Mouse (Mus musculus) cerebellum, adult 11-12 months (tissue): Measurements from ENCODE around the gene Cd300ld4.
"Not testable (repeated sequence)": the region's sequence is repeated elsewhere in the genome, so short reads cannot be mapped to it uniquely, and the experiment has no call there.

ENCODE experiments used
- DNase-seq: peaks from one replicate; pipeline ENCODE4 v3.0.0; 2022

Cd300ld4 gene

GRCm38 (mm10) chr11:115026912-115027311, at the start of gene Cd300ld4:
Gene Cd300ld4 (minus strand): TSS chr11:115027012.
- not testable (repeated sequence) for DNase-seq

- no peak for DNase-seq
These were observed 49.0 kb upstream of the Cd300ld4 start for GRCm38 (mm10) chr11:115075859-115076258.

GRCm38 (mm10) chr11:115075407-115075806, 48.6 kb upstream of the Cd300ld4 start:
- DNase-seq, result no peak

GRCm38 (mm10) chr11:115073002-115073401, 46.2 kb upstream of the Cd300ld4 start:
- no peak for DNase-seq

GRCm38 (mm10) chr11:115071631-115072294, 45.0 kb upstream of the Cd300ld4 start:
- DNase-seq, result no peak

GRCm38 (mm10) chr11:115071015-115071551, 44.3 kb upstream of the Cd300ld4 start:
- no peak for DNase-seq

GRCm38 (mm10) chr11:115066768-115067167, 40.0 kb upstream of the Cd300ld4 start:
- no peak for DNase-seq

- no peak for DNase-seq
These were observed 35.3 kb upstream of the Cd300ld4 start, which contains the start of gene Cd300e for GRCm38 (mm10) chr11:115062077-115062476. Gene Cd300e (minus strand): TSS chr11:115062177.

GRCm38 (mm10) chr11:115059797-115060196, 33.0 kb upstream of the Cd300ld4 start:
- no peak for DNase-seq

- no peak for DNase-seq
These were observed 31.9 kb upstream of the Cd300ld4 start for GRCm38 (mm10) chr11:115058701-115059100.

GRCm38 (mm10) chr11:115054537-115054936, 27.7 kb upstream of the Cd300ld4 start:
- no peak for DNase-seq

GRCm38 (mm10) chr11:115052991-115053390, 26.2 kb upstream of the Cd300ld4 start:
- peak; percentile 15 for DNase-seq

- peak; percentile 28 for DNase-seq
These were observed 25.4 kb upstream of the Cd300ld4 start for GRCm38 (mm10) chr11:115052206-115052605.

- DNase-seq, result peak; percentile 98
These were observed 22.6 kb upstream of the Cd300ld4 start for GRCm38 (mm10) chr11:115049282-115049895.

- DNase-seq, result peak; percentile 24
These were observed 21.4 kb upstream of the Cd300ld4 start, which contains the start of gene Cd300ld3 for GRCm38 (mm10) chr11:115048259-115048658. Gene Cd300ld3 (minus strand): TSS chr11:115048409.

- DNase-seq, result not testable (repeated sequence)
These were observed 10.9 kb upstream of the Cd300ld4 start, which contains the start of gene Cd300ld5 for GRCm38 (mm10) chr11:115037669-115038068. Gene Cd300ld5 (minus strand): TSS chr11:115037769.

GRCm38 (mm10) chr11:115016093-115016492, 10.7 kb downstream of the Cd300ld4 start, which contains the start of gene Cd300ld2:
Gene Cd300ld2 (minus strand): TSS chr11:115016193.
- not testable (repeated sequence) for DNase-seq

GRCm38 (mm10) chr11:115004070-115004469, 22.7 kb downstream of the Cd300ld4 start:
- no peak for DNase-seq

GRCm38 (mm10) chr11:115001474-115002040, 25.3 kb downstream of the Cd300ld4 start, which contains the start of gene Cd300c2:
Gene Cd300c2 (minus strand): TSS chr11:115001880.
- peak; percentile 51 for DNase-seq

- no peak for DNase-seq
These were observed 37.0 kb downstream of the Cd300ld4 start, which contains the start of gene Cd300ld for GRCm38 (mm10) chr11:114989793-114990192. Gene Cd300ld (minus strand): TSS chr11:114989922.

GRCm38 (mm10) chr11:114981866-114982265, 44.9 kb downstream of the Cd300ld4 start:
- DNase-seq, result no peak

GRCm38 (mm10) chr11:114972726-114973125, 54.1 kb downstream of the Cd300ld4 start:
- no peak for DNase-seq
